Mouse (Mus musculus) midbrain, embryonic 10.5 days (tissue): ENCODE measurements around the gene Sap30bp. TPM values are rescaled to one million over a fixed set of nuclear protein-coding genes. Genes with fewer than 3 reads are reported as not detected.

ENCODE experiments used
- DNase-seq: peaks from one replicate; pipeline ENCODE4 v3.0.0-alpha.2; 2017; ENCODE audit warnings: low spot score
- H3K27ac ChIP-seq: fragments of 300-500 bp; sonication (generic); replicated peaks from 2 replicates; pipeline ENCODE4 v1.5.1; 2016; ENCODE audit warnings: mild to moderate bottlenecking
- H3K27me3 ChIP-seq: fragments of 300-500 bp; sonication (generic); 2 replicates; pipeline ENCODE4 v1.6.1; 2016; ENCODE audit warnings: low read depth, mild to moderate bottlenecking; ENCODE audit not compliant: poor library complexity, severe bottlenecking
- H3K36me3 ChIP-seq: fragments of 300-500 bp; sonication (generic); 2 replicates; pipeline ENCODE4 v1.6.1; 2016; ENCODE audit warnings: mild to moderate bottlenecking, moderate library complexity
- H3K4me1 ChIP-seq: fragments of 300-500 bp; sonication (generic); 2 replicates; pipeline ENCODE4 v1.6.1; 2016
- H3K4me3 ChIP-seq: fragments of 300-500 bp; sonication (generic); 2 replicates; pipeline ENCODE4 v1.5.1; 2016; ENCODE audit warnings: mild to moderate bottlenecking, moderate library complexity
- H3K9me3 ChIP-seq: fragments of 300-500 bp; sonication (generic); replicated peaks from 2 replicates; pipeline ENCODE4 v1.6.1; 2016; ENCODE audit warnings: mild to moderate bottlenecking
- WGBS: fragments of 180-500 bp; shearing (Covaris S2); methylation state at CpG from one replicate; pipeline ENCODE4 v1.1.7; 2016; 5-methylcytosine and 5-hydroxymethylcytosine counted together
- polyA plus RNA-seq: library from polyadenylated mRNA; unstranded; fragments of >200 nt; fragmentation: Nextera tagmentation; extraction: Ambion mirVana; gene quantifications from 2 replicates; pipeline ENCODE4 v1.2.1, GENCODE M21; 2016

The Sap30bp gene
- polyA plus RNA-seq, 1 experiment from 2014 or later = 52.1 TPM

GRCm38 (mm10) chr11:115970006-115970673 lies 37.1 kb downstream of the Sap30bp start:
- Histone ChIP-seq H3K9me3 (no peaks in the 10 kb centered on the region; the same call in 1 of the 2 replicates), H3K4me1 (peaks cover 26% of the 10 kb centered on the region), H3K4me3 (no peak overlapping the region), H3K36me3 (peaks cover 23% of the 10 kb centered on the region), H3K27ac (peak overlapping the region; percentile 74), H3K27me3 (peaks cover 22% of the 10 kb centered on the region)
- no peak for DNase-seq
- WGBS = 70% methylated on average over 15 of the region's 15 CpGs

- 78% methylated on average over 6 of the region's 6 CpGs for WGBS
- peaks cover 31% of the 10 kb centered on the region for H3K27me3 ChIP-seq
- peaks cover 15% of the 10 kb centered on the region for H3K36me3 ChIP-seq
- no peak for DNase-seq
- no peak overlapping the region for H3K4me3 ChIP-seq
- H3K4me1 ChIP-seq = peaks cover 29% of the 10 kb centered on the region
- H3K27ac ChIP-seq = no peak overlapping the region
- H3K9me3 ChIP-seq = no peaks in the 10 kb centered on the region; the same call in 1 of the 2 replicates
Observed at GRCm38 (mm10) chr11:115971016-115971415, 37.9 kb downstream of the Sap30bp start.

- Histone ChIP-seq H3K27ac (0 out of 2 replicates have a peak within 1 kb of the TSS, but pooled peaks have one; percentile 34), H3K4me1 (peaks cover 29% of the 10 kb centered on the region), H3K36me3 (no peaks in the 10 kb centered on the region), H3K27me3 (peaks cover 59% of the 10 kb centered on the region), H3K4me3 (peak within 1 kb of the TSS; percentile 57), H3K9me3 (no peaks in the 10 kb centered on the region)
- WGBS = 10% methylated on average over 58 of the region's 58 CpGs
- DNase-seq = peak; percentile 26
Observed at GRCm38 (mm10) chr11:115974309-115975082, 41.4 kb downstream of the Sap30bp start, which contains the start of gene Itgb4. Itgb4 (plus strand) TSS chr11:115974709.

- H3K4me3 ChIP-seq = peak overlapping the region; percentile 57
- H3K4me1 ChIP-seq = peaks cover 25% of the 10 kb centered on the region
- H3K9me3 ChIP-seq = no peaks in the 10 kb centered on the region
- 2% methylated on average over 18 of the region's 18 CpGs for WGBS
- DNase-seq = no peak
- H3K36me3 ChIP-seq = no peaks in the 10 kb centered on the region
- H3K27ac ChIP-seq = 0 out of 2 replicates have a peak overlapping the region, but pooled peaks have one; percentile 34
- H3K27me3 ChIP-seq = peaks cover 59% of the 10 kb centered on the region
Observed at GRCm38 (mm10) chr11:115975083-115975420, 42.0 kb downstream of the Sap30bp start.

GRCm38 (mm10) chr11:115975544-115975943 lies 42.5 kb downstream of the Sap30bp start:
- WGBS = 36% methylated on average over 12 of the region's 12 CpGs

GRCm38 (mm10) chr11:115982472-115982871 lies 49.4 kb downstream of the Sap30bp start:
- 93% methylated on average over 15 of the region's 15 CpGs for WGBS
- no peak for DNase-seq
- Histone ChIP-seq H3K27ac (no peak overlapping the region), H3K36me3 (no peaks in the 10 kb centered on the region), H3K4me1 (no peaks in the 10 kb centered on the region), H3K9me3 (no peaks in the 10 kb centered on the region), H3K27me3 (peaks cover 22% of the 10 kb centered on the region), H3K4me3 (no peak overlapping the region)

More at GRCm38 (mm10) chr11:115975544-115975943, 42.5 kb downstream of the Sap30bp start:
- H3K36me3 ChIP-seq = no peaks in the 10 kb centered on the region
- peaks cover 59% of the 10 kb centered on the region for H3K27me3 ChIP-seq
- DNase-seq = no peak
- peak overlapping the region; percentile 57; the same call in 1 of the 2 replicates for H3K4me3 ChIP-seq
- peaks cover 20% of the 10 kb centered on the region for H3K4me1 ChIP-seq
- no peaks in the 10 kb centered on the region for H3K9me3 ChIP-seq
- no peak overlapping the region for H3K27ac ChIP-seq

GRCm38 (mm10) chr11:115983291-115983690 lies 50.2 kb downstream of the Sap30bp start:
- Histone ChIP-seq H3K36me3 (no peaks in the 10 kb centered on the region), H3K4me3 (no peak overlapping the region), H3K9me3 (no peaks in the 10 kb centered on the region), H3K4me1 (no peaks in the 10 kb centered on the region), H3K27me3 (peaks cover 18% of the 10 kb centered on the region), H3K27ac (no peak overlapping the region)
- DNase-seq = no peak
- WGBS = 90% methylated on average over 8 of the region's 8 CpGs

- H3K36me3 ChIP-seq = no peaks in the 10 kb centered on the region
- no peaks in the 10 kb centered on the region for H3K9me3 ChIP-seq
- H3K4me3 ChIP-seq = peak overlapping the region; percentile 39
- H3K27me3 ChIP-seq = peaks cover 29% of the 10 kb centered on the region
- peak overlapping the region; percentile 42; the same call in 1 of the 2 replicates for H3K27ac ChIP-seq
- 34% methylated on average over 15 of the region's 15 CpGs for WGBS
- peaks cover 7% of the 10 kb centered on the region for H3K4me1 ChIP-seq
- DNase-seq = no peak
Observed at GRCm38 (mm10) chr11:115989686-115990085, 56.6 kb downstream of the Sap30bp start.

GRCm38 (mm10) chr11:115992098-115992497 lies 59.0 kb downstream of the Sap30bp start:
- no peak for DNase-seq
- Histone ChIP-seq H3K36me3 (no peaks in the 10 kb centered on the region), H3K27me3 (peaks cover 29% of the 10 kb centered on the region), H3K4me3 (no peak overlapping the region), H3K27ac (no peak overlapping the region), H3K4me1 (peaks cover 7% of the 10 kb centered on the region), H3K9me3 (no peaks in the 10 kb centered on the region)
- WGBS = 68% methylated on average over 4 of the region's 4 CpGs

- H3K4me1 ChIP-seq = peaks cover 8% of the 10 kb centered on the region
- no peak overlapping the region for H3K27ac ChIP-seq
- DNase-seq = no peak
- peaks cover 21% of the 10 kb centered on the region for H3K27me3 ChIP-seq
- 94% methylated on average over 3 of the region's 3 CpGs for WGBS
- no peak overlapping the region for H3K4me3 ChIP-seq
- no peaks in the 10 kb centered on the region for H3K9me3 ChIP-seq
- H3K36me3 ChIP-seq = no peaks in the 10 kb centered on the region
Observed at GRCm38 (mm10) chr11:115995256-115995655, 62.2 kb downstream of the Sap30bp start.

GRCm38 (mm10) chr11:115997047-115997446 lies 64.0 kb downstream of the Sap30bp start:
- Histone ChIP-seq H3K4me1 (peaks cover 21% of the 10 kb centered on the region), H3K36me3 (no peaks in the 10 kb centered on the region), H3K9me3 (no peaks in the 10 kb centered on the region), H3K4me3 (no peak overlapping the region), H3K27me3 (peaks cover 24% of the 10 kb centered on the region), H3K27ac (no peak overlapping the region)
- no peak for DNase-seq
- WGBS = 78% methylated on average over 4 of the region's 4 CpGs

GRCm38 (mm10) chr11:115997662-115998061 lies 64.6 kb downstream of the Sap30bp start:
- Histone ChIP-seq H3K27ac (no peak overlapping the region), H3K27me3 (peaks cover 24% of the 10 kb centered on the region), H3K36me3 (no peaks in the 10 kb centered on the region), H3K4me1 (peaks cover 21% of the 10 kb centered on the region), H3K9me3 (no peaks in the 10 kb centered on the region), H3K4me3 (no peak overlapping the region)
- no peak for DNase-seq
- WGBS = 73% methylated on average over 5 of the region's 5 CpGs

GRCm38 (mm10) chr11:115999027-115999426 lies 65.9 kb downstream of the Sap30bp start:
- no peaks in the 10 kb centered on the region for H3K9me3 ChIP-seq
- no peak for DNase-seq
- H3K4me1 ChIP-seq = peaks cover 21% of the 10 kb centered on the region
- 91% methylated on average over 7 of the region's 7 CpGs for WGBS
- no peaks in the 10 kb centered on the region for H3K36me3 ChIP-seq
- peaks cover 27% of the 10 kb centered on the region for H3K27me3 ChIP-seq
- no peak overlapping the region for H3K27ac ChIP-seq
- H3K4me3 ChIP-seq = no peak overlapping the region
